Mouse (Mus musculus) brain, adult 2 months (tissue): ENCODE results near the gene Ninj1.

Experiments
- DNase-seq: peaks from one replicate; pipeline ENCODE4 v3.0.0; 2011; ENCODE audit warnings: low read depth, low spot score

The Ninj1 gene

DNA sequence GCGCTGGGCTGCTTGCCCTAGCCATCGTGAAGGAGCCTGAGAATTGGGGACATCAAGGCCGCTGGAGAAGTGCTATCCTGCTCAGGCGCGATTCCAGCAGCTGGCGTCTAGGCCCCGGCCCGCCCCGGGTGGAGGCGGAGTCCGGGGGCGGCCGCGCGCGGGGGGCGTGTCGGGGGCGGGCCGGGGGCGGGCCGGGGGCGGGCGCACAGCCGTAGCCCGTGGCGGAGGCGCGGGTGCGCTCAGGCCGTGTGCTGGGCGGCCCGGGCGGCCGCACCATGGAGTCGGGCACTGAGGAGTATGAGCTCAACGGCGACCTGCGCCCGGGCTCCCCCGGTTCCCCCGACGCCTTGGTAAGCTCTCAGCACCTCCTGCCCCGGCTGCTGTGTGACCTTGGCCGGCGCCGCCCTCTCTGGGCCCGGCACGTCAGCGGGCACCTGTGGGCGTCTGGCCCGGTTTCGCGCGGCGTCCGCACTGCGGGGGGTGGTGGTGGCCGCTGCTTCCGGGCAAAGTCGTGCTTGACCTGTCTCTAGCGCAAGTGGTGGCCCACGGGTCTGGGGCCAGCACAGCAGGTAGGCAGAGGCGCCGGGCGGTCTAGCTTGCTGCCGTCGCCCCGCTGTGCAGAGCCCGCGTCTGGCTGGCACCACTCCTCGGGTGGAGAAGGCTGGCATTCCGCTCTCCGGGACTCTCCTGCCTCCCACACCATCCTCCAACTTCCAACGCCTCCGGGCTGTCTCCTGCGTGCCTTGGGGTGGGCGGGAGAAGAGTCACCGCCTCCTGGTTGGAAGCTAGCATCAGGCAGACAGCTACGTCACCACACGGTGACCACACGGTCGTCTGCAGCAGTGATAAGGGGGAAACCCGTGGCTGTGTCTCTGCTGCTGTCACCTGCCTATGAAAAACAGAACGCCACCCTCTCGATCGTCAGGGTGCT is at the start of gene Ninj1:
Gene Ninj1, plus strand, starts transcription at position 198 of the 931 bp plus-strand sequence.
- DNase-seq: peak; percentile 91

- DNase-seq: no peak
Observed at GRCm38 (mm10) chr13:49140567-49140966, 46.7 kb upstream of the Ninj1 start.

DNA sequence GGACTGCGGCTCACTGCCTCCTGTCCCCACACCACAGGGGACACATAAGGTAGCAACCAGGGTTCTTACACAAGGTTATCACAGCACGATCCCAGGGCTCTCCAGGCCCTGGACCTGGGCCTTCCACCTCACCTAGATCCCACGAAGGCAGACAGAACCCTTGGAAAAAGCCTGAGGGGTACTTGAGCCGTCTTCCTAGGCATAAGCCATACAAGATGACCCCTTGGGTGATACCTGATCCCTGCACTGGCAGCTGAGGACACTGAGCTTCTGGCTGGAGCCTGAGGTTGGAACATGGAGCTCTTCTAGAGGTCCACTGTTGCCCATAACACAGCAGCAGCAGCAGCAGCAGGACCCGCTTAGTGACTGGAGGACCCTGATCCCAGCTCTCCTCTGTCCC is 44.9 kb upstream of the Ninj1 start:
- no peak for DNase-seq

GRCm38 (mm10) chr13:49143323-49143722 is 44.0 kb upstream of the Ninj1 start:
- DNase-seq: no peak

- DNase-seq: peak; percentile 86
Observed at GRCm38 (mm10) chr13:49144451-49144850, 42.8 kb upstream of the Ninj1 start.

DNA sequence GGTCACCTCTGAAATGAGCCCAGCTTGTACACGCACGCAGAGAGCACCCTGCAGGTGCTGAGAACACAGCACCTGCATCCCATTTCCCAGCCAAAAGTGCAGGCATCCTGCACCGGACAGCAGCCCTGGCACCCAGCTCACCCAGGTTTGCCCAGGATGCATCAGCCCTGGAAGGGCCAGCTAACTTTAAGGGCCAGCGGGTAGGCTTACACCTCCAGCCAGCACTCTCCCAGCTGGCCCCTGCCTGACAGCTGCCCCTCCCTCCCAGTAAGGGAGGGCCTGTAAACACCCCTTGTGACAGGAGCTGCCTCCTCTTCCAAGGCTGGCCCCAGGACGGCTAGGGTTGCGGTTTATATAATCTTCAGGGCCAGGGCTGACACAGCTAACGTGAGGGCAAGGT is 41.9 kb upstream of the Ninj1 start:
- peak; percentile 76 for DNase-seq

GRCm38 (mm10) chr13:49146040-49146697 is 41.1 kb upstream of the Ninj1 start:
- peak; percentile 54 for DNase-seq

DNA sequence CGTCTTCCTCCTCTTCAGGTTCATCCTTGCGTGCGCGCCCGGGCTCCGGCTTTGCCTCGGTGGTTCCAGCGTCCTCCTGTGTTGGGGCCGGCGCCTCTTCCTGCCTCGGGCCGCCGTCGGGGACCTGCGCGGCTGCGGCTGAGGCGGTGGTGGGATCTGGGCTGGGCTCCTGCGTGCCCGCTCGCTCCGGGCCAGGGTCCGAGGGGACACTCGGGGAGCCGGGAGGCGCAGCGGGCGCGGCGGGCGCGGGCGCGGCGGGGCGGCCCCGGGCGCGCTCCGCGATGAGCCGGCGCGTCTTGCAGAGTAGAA is 40.6 kb upstream of the Ninj1 start:
- no peak for DNase-seq

GRCm38 (mm10) chr13:49147007-49147857 is 40.1 kb upstream of the Ninj1 start:
- peak; percentile 79 for DNase-seq

- DNase-seq: peak; percentile 94
Observed at GRCm38 (mm10) chr13:49147858-49148226, 39.4 kb upstream of the Ninj1 start, which contains the start of gene Wnk2. TSS of gene Wnk2 (minus strand) at chr13:49148014.

DNA sequence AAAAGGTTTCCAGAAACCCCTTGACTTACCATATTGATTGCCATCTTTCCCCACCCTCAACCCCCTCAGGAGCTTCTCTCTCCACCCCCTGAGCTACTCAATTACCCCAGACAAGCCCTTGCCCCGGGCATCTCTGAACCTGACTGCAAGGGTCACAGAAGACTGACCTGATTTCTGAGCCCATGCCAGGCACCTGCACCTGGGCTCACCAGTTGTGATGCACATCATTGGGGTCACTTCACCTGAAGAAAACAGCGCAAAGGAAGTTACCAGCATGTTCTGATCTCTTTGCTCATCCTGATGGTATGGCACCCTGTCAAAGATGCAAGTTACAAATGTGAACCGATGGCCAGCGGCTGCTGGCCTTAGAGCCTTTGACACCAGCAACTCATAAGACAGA is 38.6 kb upstream of the Ninj1 start:
- DNase-seq: no peak

GRCm38 (mm10) chr13:49154028-49154427 is 33.3 kb upstream of the Ninj1 start:
- DNase-seq: no peak

DNA sequence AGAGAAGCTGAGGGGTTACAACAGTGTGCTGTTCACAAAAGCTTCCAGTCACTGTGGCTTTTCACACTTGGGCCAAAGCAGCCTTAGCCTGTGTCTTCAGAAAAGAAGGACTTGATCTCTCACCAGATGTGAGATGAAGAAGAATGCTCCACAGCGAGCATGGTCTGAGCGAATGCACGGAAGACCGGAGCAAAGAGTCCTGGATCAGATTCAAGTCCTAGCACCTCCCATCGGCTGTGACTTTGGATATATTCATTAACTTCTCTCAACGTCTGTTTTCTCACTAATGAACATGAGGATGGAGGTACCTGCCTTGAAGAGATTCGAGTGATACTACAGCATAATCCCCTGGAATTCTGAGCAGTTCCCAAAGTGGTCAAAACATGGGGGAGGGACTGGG is 32.7 kb upstream of the Ninj1 start:
- no peak for DNase-seq

DNA sequence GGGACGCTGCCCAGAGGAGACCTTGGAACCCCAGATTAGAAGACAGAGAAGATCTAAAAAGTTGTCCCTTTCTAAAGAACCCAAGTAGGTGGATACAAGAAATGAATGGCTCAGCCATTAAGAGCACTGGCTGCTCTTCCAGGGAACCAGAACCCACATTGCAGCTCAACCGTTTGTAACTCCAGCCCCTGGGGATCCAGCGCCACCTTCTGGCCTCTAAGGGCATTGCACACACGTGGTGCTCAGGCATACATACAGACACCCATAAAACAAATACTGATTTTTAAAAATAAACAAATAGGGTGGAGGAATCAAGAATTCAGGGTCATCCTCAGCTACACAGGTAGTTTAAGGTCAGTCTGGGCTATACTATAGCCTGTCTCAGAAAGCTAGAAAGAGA is 30.6 kb upstream of the Ninj1 start:
- DNase-seq: no peak

DNA sequence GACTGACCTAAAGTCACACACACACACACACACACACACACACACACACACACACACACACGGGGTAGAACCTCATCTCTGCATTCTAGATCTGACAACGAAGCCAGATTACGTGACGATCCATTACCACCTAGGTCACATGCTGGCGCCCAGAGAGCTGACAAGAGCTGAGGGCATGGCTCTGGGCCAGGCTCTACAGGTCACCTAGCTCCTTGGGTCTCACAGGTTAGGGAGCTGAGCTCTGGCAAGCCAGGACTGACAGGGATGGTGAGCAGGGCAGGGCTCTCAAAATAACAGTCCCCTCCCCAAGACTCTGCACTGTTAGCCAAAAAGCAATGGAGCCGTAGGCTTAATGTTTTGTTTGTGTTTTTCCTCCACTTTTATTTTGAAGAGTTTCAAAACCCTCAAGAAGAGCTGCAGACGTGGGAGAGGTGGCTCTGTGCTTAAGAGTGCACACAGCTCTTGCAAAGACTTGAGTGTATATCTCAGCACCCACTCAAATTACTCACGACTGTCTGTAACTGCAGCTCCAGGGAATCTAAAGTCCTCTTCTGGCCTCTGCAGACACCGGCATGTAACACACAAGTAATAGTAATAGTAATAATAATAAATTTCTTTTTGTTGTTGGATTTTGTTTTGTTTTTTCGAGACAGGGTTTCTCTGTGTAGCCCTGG is 29.1 kb upstream of the Ninj1 start:
- peak; percentile 70 for DNase-seq

DNA sequence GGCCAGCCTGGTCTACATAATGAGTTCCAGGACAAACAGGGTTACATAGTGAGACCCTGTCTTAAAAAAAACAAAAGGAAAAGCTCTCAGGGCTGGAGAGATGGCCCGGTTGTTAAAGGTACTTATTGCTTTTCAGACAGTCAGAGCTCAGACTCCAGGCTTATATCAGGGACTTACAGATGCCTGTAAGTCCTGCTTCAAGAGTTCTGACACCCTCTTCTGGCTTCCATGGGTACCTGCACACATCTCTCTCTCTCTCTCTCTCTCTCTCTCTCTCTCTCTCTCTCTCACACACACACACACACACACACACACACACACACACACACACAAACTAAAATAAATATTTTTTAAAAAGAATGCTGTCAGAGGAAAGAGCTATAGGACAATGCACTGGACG is 26.0 kb upstream of the Ninj1 start:
- peak; percentile 56 for DNase-seq

- DNase-seq: no peak
Observed at GRCm38 (mm10) chr13:49162722-49163121, 24.6 kb upstream of the Ninj1 start.

- no peak for DNase-seq
Observed at GRCm38 (mm10) chr13:49163645-49164044, 23.6 kb upstream of the Ninj1 start.

GRCm38 (mm10) chr13:49167081-49167480 is 20.2 kb upstream of the Ninj1 start:
- no peak for DNase-seq

- peak; percentile 93 for DNase-seq
Observed at GRCm38 (mm10) chr13:49169448-49170207, 17.7 kb upstream of the Ninj1 start.

DNA sequence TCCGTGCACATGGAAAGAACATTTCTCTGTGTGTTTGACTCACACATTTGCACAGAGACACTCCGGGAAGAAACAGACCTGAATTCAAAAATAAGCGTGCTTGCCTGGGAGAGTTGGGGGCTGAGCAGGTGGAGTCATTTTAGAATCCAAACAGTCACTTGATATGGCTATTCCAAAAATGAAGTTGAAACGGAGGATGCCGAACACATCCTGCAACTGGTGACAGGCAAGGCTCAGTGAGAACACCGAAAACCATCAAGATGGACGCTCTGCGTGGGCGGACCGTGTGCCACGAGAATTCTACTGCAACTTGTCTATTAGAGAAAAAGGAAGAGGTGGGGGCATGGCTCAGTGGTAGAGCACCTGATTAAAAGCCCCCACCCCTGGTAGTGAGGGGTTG is 16.7 kb upstream of the Ninj1 start:
- peak; percentile 67 for DNase-seq
